16 mouse cellular contexts compared by ENCODE assay signal in the genomic region with DNA sequence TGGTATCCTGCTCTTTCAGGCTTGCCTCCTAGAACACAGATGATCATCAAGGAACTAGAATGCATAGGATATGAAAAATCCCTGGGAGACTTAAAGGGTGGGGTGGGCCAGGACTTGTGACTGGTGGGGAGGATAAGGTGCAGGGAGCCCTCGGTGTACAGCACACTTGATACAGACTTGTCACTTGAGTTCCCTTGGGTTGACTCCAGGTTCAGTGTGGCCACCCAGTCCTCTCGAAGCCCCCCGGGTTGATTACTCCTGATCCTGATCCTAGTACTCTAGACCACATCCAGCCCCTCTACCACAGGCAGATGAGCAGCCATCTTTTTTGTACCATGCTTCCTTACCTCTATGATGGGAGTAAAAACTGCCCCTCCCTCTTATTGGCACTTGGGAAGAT. TPM values are rescaled to one million over a fixed set of nuclear protein-coding genes. Genes with fewer than 3 reads are reported as not detected.
DNase-seq lines count a peak whose midpoint lies in the region; ATAC-seq lines count a peak whose summit lies in the region.
"Had no signal": no experiment of that assay in that cellular context is flagged by ENCODE, and none has a peak within 500 bp of the region (broad histone marks: within the 10 kb centered on the region; RNA-seq: fewer than 3 reads in every experiment).

No protein-coding gene starts in this region.

- no peaks in the 10 kb centered on the region for H3K36me3 ChIP-seq in hindbrain, embryonic 10.5 days
- no peaks in the 10 kb centered on the region for H3K36me3 ChIP-seq in hindbrain, embryonic 12.5 days
- H3K36me3 ChIP-seq in liver, embryonic 11.5 days (ENCODE audit: control insufficient read depth, insufficient read depth, low read length): no peaks in the 10 kb centered on the region
- no peaks in the 10 kb centered on the region for H3K36me3 ChIP-seq in intestine, embryonic 15.5 days
- H3K36me3 ChIP-seq in liver, embryonic 15.5 days (replicated peaks): 0 out of 2 replicates have a peak, but pooled peaks cover 4% of the 10 kb centered on the region
- H3K36me3 ChIP-seq: embryonic facial prominence, embryonic 13.5 days; heart, embryonic 15.5 days; midbrain, embryonic 12.5 days had no signal

- peaks cover 20% of the 10 kb centered on the region for H3K27me3 ChIP-seq in hindbrain, embryonic 10.5 days (ENCODE audit: insufficient read depth, poor library complexity, severe bottlenecking)
- peaks cover 9% of the 10 kb centered on the region; the same call in 1 of the 2 replicates for H3K27me3 ChIP-seq in hindbrain, embryonic 12.5 days
- no peaks in the 10 kb centered on the region for H3K27me3 ChIP-seq in liver, embryonic 11.5 days (replicated peaks; ENCODE audit: control insufficient read depth, insufficient read depth, low read length)
- H3K27me3 ChIP-seq in intestine, embryonic 15.5 days (replicated peaks): no peaks in the 10 kb centered on the region
- no peaks in the 10 kb centered on the region for H3K27me3 ChIP-seq in liver, embryonic 15.5 days
- H3K27me3 ChIP-seq: heart, embryonic 15.5 days had no signal

- ATAC-seq in hindbrain, embryonic 12.5 days (ENCODE audit: low FRiP score): no peak
- ATAC-seq in liver, embryonic 11.5 days (replicated peaks; ENCODE audit: low FRiP score): no peak
- no peak for ATAC-seq in intestine, embryonic 15.5 days
- ATAC-seq in liver, embryonic 15.5 days (ENCODE audit: insufficient read depth): no peak
- ATAC-seq: CD4-positive, CD25-positive, alpha-beta regulatory T cell, adult 4 months; inflammation-experienced regulatory T-cells, adult 6 months had no signal

- peaks cover 71% of the 10 kb centered on the region for H3K4me1 ChIP-seq in hindbrain, embryonic 10.5 days (replicated peaks)
- peaks cover 38% of the 10 kb centered on the region for H3K4me1 ChIP-seq in hindbrain, embryonic 12.5 days
- H3K4me1 ChIP-seq in liver, embryonic 11.5 days (replicated peaks; ENCODE audit: control insufficient read depth, insufficient read depth, low read length): peaks cover 44% of the 10 kb centered on the region
- peaks cover 69% of the 10 kb centered on the region for H3K4me1 ChIP-seq in intestine, embryonic 15.5 days (replicated peaks)
- H3K4me1 ChIP-seq in liver, embryonic 15.5 days (replicated peaks): peaks cover 77% of the 10 kb centered on the region

- H3K27ac ChIP-seq in hindbrain, embryonic 10.5 days: peak overlapping the region; percentile 80; the same call in 1 of the 2 replicates
- no peak overlapping the region for H3K27ac ChIP-seq in hindbrain, embryonic 12.5 days
- peak overlapping the region; percentile 71; the same call in 1 of the 2 replicates for H3K27ac ChIP-seq in liver, embryonic 11.5 days (ENCODE audit: low read depth, low read length)
- peak overlapping the region; percentile 95 for H3K27ac ChIP-seq in intestine, embryonic 15.5 days
- H3K27ac ChIP-seq in liver, embryonic 15.5 days (replicated peaks): peak overlapping the region; percentile 86

- H3K9me3 ChIP-seq in hindbrain, embryonic 10.5 days: no peaks in the 10 kb centered on the region
- H3K9me3 ChIP-seq in hindbrain, embryonic 12.5 days (replicated peaks): no peaks in the 10 kb centered on the region
- no peaks in the 10 kb centered on the region for H3K9me3 ChIP-seq in liver, embryonic 11.5 days (ENCODE audit: control insufficient read depth, low read length)
- H3K9me3 ChIP-seq in intestine, embryonic 15.5 days: no peaks in the 10 kb centered on the region
- H3K9me3 ChIP-seq in liver, embryonic 15.5 days (replicated peaks): no peaks in the 10 kb centered on the region
- H3K9me3 ChIP-seq: embryonic facial prominence, embryonic 13.5 days; heart, embryonic 15.5 days; midbrain, embryonic 12.5 days had no signal

- no peak overlapping the region for H3K9ac ChIP-seq in hindbrain, embryonic 12.5 days
- H3K9ac ChIP-seq in liver, embryonic 11.5 days (ENCODE audit: low read depth, low read length): no peak overlapping the region
- H3K9ac ChIP-seq in intestine, embryonic 15.5 days: no peak overlapping the region
- H3K9ac ChIP-seq in liver, embryonic 15.5 days: 0 out of 2 replicates have a peak overlapping the region, but pooled peaks have one; percentile 11
- H3K9ac ChIP-seq: embryonic facial prominence, embryonic 13.5 days; midbrain, embryonic 12.5 days had no signal

- no peak overlapping the region for H3K4me2 ChIP-seq in hindbrain, embryonic 12.5 days (replicated peaks)
- H3K4me2 ChIP-seq in liver, embryonic 11.5 days: no peak overlapping the region
- peak overlapping the region; percentile 77; the same call in 1 of the 2 replicates for H3K4me2 ChIP-seq in intestine, embryonic 15.5 days (replicated peaks)
- H3K4me2 ChIP-seq in liver, embryonic 15.5 days: 0 out of 2 replicates have a peak overlapping the region, but pooled peaks have one; percentile 36
- H3K4me2 ChIP-seq: midbrain, embryonic 12.5 days had no signal

- 92% methylated on average over 3 of the region's 3 CpGs for WGBS in hindbrain, embryonic 10.5 days
- 92% methylated on average over 3 of the region's 3 CpGs for whole genome bisulfite sequencing in hindbrain, embryonic 12.5 days
- WGBS in liver, embryonic 11.5 days: 73% methylated on average over 3 of the region's 3 CpGs
- 82% methylated on average over 3 of the region's 3 CpGs for WGBS in intestine, embryonic 15.5 days
- WGBS in liver, embryonic 15.5 days (ENCODE audit: insufficient replicate concordance): 66% methylated on average over 3 of the region's 3 CpGs

- no peak overlapping the region for H3K4me3 ChIP-seq in hindbrain, embryonic 10.5 days
- H3K4me3 ChIP-seq in hindbrain, embryonic 12.5 days: no peak overlapping the region
- no peak overlapping the region for H3K4me3 ChIP-seq in liver, embryonic 11.5 days (ENCODE audit: low read depth, low read length)
- no peak overlapping the region for H3K4me3 ChIP-seq in intestine, embryonic 15.5 days (replicated peaks)
- H3K4me3 ChIP-seq in liver, embryonic 15.5 days (replicated peaks): no peak overlapping the region
- H3K4me3 ChIP-seq: embryonic facial prominence, embryonic 13.5 days; heart, embryonic 15.5 days; midbrain, embryonic 12.5 days had no signal

- DNase-seq in hindbrain, embryonic 10.5 days (ENCODE audit: low spot score): no peak
- no peak for DNase-seq in liver, embryonic 11.5 days (ENCODE audit: low spot score)
- no peak for DNase-seq in liver
- no peak for DNase-seq in urinary bladder, postnatal 4 days (ENCODE audit: low spot score in 2 of 2)
- DNase-seq in layer of hippocampus, adult 11-12 months (ENCODE audit: low spot score): no peak
- DNase-seq: adrenal gland, postnatal 25 days; lung, postnatal 10 days; thymus, postnatal 4 days had no signal

RNA-seq across cellular contexts. Expression of a gene that starts 4.2 kb away (rescaled TPM):
- 1.9 and 2.4 TPM in 2 replicates for polyA plus RNA-seq in hindbrain, embryonic 10.5 days (2016; fragmentation: Nextera tagmentation; extraction: Ambion mirVana)
- 3.6 and 3.8 TPM in 2 replicates for polyA plus RNA-seq in hindbrain, embryonic 12.5 days (2016; fragmentation: Nextera tagmentation; extraction: Ambion mirVana)
- 4.5 and 6.8 TPM in 2 replicates for polyA plus RNA-seq in liver, embryonic 11.5 days (2014; fragmentation: Nextera tagmentation; extraction: Ambion mirVana)
- 7.8 and 7.9 TPM in 2 replicates for polyA plus RNA-seq in intestine, embryonic 15.5 days (2015; fragmentation: Nextera tagmentation; extraction: Ambion mirVana)
- 2.3 and 3.3 TPM in 2 replicates for polyA plus RNA-seq in liver, embryonic 15.5 days (2015; fragmentation: Nextera tagmentation; extraction: Ambion mirVana)

RNA-seq across cellular contexts. Expression of a gene that starts 39.5 kb away (rescaled TPM):
- 9.3 and 11.0 TPM in 2 replicates for polyA plus RNA-seq in hindbrain, embryonic 10.5 days (2016; fragmentation: Nextera tagmentation; extraction: Ambion mirVana)
- 12.9 and 13.0 TPM in 2 replicates for polyA plus RNA-seq in hindbrain, embryonic 12.5 days (2016; fragmentation: Nextera tagmentation; extraction: Ambion mirVana)
- polyA plus RNA-seq in liver, embryonic 11.5 days (2014; fragmentation: Nextera tagmentation; extraction: Ambion mirVana): 4.4 TPM in 2 replicates
- polyA plus RNA-seq in intestine, embryonic 15.5 days (2015; fragmentation: Nextera tagmentation; extraction: Ambion mirVana): 7.2 and 8.1 TPM in 2 replicates
- polyA plus RNA-seq in liver, embryonic 15.5 days (2015; fragmentation: Nextera tagmentation; extraction: Ambion mirVana): 1.8 and 2.1 TPM in 2 replicates

RNA-seq across cellular contexts. Expression of a gene that starts 41.1 kb away (rescaled TPM):
- 285 and 401 TPM in 2 replicates for polyA plus RNA-seq in hindbrain, embryonic 10.5 days (2016; fragmentation: Nextera tagmentation; extraction: Ambion mirVana)
- polyA plus RNA-seq in hindbrain, embryonic 12.5 days (2016; fragmentation: Nextera tagmentation; extraction: Ambion mirVana): 274 and 304 TPM in 2 replicates
- polyA plus RNA-seq in liver, embryonic 11.5 days (2014; fragmentation: Nextera tagmentation; extraction: Ambion mirVana): 50.8 and 51.8 TPM in 2 replicates
- 94.0 and 103 TPM in 2 replicates for polyA plus RNA-seq in intestine, embryonic 15.5 days (2015; fragmentation: Nextera tagmentation; extraction: Ambion mirVana)
- polyA plus RNA-seq in liver, embryonic 15.5 days (2015; fragmentation: Nextera tagmentation; extraction: Ambion mirVana): 21.1 and 24.1 TPM in 2 replicates

RNA-seq across cellular contexts. Expression of a gene that starts 56.3 kb away (rescaled TPM):
- 165 and 173 TPM in 2 replicates for polyA plus RNA-seq in hindbrain, embryonic 10.5 days (2016; fragmentation: Nextera tagmentation; extraction: Ambion mirVana)
- polyA plus RNA-seq in hindbrain, embryonic 12.5 days (2016; fragmentation: Nextera tagmentation; extraction: Ambion mirVana): 147 and 148 TPM in 2 replicates
- 159 and 168 TPM in 2 replicates for polyA plus RNA-seq in liver, embryonic 11.5 days (2014; fragmentation: Nextera tagmentation; extraction: Ambion mirVana)
- 119 and 128 TPM in 2 replicates for polyA plus RNA-seq in intestine, embryonic 15.5 days (2015; fragmentation: Nextera tagmentation; extraction: Ambion mirVana)
- polyA plus RNA-seq in liver, embryonic 15.5 days (2015; fragmentation: Nextera tagmentation; extraction: Ambion mirVana): 67.7 and 69.9 TPM in 2 replicates

Comparison
In these comparisons a context has a peak if more than half of its experiments do, and no peak if none do; other contexts are left out.
1. H3K4me2 ChIP-seq: peak in intestine, embryonic 15.5 days (single experiment) and liver, embryonic 15.5 days (single experiment); none in hindbrain, embryonic 12.5 days (single experiment) and liver, embryonic 11.5 days (single experiment).